Mouse (Mus musculus) cerebellum, adult 11 months (tissue): ENCODE measurements at regions not wholly inside any gene's neighbourhood (a gene's known extent, or its start where the extent isn't known, plus 50 kb on each side); places are given as distances from the start of the nearest gene placed in this dataset.

Source experiments
- DNase-seq: peaks from one replicate; pipeline ENCODE4 v3.0.0; 2022

DNA sequence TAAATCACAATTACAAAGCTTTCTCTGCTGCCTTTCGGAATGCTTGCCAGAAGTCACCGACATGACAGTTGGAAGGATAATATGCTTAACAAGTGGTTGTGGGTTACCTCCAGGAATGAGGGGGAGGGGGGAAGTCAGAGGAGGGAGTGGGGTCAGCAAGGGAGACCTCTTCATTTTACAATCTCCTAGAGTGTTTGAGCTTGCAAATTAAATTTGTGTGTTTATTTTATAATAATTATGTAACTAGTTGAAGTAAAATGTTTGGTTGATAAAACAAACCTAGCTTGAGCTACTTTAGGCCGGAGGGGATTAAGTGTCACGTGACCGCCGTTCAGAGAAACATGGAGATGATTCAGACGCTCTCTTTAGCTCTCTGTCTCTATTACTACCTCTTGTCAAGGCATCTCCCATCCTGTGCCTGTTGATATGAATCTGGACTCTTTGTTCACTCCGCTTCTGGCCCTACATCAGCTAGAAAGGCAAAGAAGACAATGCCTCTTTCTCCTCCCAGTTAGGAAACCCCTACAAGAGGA, 227.3 kb upstream of the Irx5 start:
- DNase-seq = no peak

DNA sequence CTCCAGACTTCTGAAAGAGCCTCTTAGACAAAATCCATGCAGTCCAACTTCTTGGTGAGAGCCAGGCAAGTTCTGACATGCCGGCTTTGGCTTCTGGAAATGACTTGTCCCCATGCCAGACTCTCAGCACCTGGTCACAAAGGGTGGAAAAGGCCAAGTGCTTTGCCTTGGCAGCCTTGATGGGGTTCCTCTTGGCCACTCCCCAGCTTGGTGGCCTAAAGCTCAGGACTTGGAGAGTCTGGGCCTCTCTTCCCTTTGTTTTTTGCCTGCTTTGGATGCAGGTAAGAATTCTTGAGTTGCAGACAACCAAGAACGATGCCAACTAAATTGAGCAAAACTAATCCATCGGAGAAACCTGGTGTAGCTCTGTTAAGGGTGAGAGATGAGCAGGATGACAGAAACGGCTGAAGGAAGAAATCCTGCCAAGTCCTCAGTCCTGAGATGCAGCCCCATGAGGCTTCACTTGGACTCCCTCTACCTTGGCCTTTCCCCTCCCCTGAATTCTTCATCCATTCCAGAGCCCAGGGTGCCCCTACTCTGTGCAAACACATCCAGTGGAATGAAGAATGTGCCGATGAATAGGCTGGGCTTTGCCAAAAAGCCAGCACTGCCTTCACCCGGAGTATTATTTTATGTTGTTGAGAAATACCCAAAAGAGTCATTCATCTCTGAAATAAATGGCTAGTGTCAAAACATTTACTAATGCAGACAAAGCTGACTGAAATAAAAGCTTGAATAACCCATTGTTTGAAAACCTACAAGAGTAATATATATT, 228.0 kb upstream of the Irx5 start:
- peak; percentile 6 for DNase-seq

DNA sequence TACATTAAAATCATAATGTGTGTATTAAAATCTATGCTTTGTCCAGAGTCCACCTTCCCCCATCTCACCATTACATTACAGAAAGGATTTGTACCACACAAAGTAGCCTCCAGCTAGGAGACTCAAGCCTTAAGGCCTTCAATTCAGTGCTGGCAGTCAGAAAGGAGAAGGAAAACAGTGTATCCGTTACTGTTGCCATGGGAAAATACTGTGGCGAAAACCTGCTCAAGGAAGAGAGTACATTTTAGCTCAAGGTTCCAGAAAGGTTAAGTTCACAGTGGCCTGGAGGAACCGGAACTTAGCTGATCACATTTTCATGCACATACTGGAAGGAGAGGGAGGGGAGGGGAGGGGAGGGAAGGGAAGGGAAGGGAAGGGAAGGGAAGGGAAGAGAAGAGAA, 231.8 kb upstream of the Irx5 start:
- DNase-seq = no peak

DNA sequence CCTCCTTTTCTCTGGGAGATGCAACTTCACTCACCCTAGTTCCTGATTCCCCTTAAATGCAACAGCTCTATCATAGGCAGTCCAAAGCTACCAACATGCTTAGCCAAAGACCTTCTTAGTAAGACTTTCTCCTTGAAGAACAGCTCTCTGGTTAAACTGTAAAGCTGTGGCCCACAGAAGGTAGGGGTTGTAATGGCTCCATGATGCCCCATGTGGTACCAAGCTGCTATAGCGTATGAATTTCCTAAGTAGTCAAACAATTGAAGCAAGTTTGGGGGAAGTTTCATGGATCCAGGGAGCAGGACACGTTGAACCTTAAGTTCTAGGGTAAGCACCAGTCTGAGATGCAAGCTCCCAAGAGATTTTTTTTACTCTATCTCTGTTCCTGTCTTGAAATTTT, 236.1 kb upstream of the Irx5 start:
- no peak for DNase-seq

DNA sequence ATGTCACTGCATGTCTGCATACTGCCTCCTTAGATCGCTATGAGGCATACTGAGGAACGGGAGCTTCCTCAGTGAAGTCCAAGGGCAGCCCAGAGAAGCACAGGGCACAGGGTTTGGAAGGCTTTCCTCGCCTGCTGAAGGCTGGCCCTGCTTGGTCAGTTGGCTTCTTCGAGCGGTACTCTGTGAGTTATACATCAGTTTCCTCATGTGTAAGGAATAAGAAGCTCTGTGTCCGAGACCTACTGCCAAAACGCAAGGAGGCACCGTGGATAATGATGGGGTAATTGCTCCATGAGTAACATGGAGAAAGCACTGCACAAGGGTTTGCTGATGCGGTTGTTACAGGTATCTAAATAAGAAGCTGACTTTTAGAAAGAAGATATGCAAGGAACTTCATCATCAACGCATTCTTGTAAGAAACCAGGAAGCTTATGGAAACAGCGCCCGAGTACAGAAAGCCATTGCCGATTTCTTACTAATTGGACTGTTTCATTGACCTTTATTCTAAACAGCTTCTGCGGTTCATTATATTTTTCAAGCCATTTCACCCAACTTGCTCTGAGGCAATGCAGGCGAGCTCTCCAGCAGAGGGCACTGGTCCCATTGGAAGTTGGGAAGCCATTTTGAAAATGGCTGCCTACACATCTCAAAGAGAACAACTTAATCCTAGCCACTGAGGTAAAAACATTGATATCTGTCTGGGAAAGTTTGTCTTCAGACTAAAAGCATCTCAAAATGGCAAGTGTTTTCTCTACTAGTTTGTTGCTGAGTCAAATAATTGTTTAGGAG, 241.8 kb upstream of the Irx5 start:
- no peak for DNase-seq

DNA sequence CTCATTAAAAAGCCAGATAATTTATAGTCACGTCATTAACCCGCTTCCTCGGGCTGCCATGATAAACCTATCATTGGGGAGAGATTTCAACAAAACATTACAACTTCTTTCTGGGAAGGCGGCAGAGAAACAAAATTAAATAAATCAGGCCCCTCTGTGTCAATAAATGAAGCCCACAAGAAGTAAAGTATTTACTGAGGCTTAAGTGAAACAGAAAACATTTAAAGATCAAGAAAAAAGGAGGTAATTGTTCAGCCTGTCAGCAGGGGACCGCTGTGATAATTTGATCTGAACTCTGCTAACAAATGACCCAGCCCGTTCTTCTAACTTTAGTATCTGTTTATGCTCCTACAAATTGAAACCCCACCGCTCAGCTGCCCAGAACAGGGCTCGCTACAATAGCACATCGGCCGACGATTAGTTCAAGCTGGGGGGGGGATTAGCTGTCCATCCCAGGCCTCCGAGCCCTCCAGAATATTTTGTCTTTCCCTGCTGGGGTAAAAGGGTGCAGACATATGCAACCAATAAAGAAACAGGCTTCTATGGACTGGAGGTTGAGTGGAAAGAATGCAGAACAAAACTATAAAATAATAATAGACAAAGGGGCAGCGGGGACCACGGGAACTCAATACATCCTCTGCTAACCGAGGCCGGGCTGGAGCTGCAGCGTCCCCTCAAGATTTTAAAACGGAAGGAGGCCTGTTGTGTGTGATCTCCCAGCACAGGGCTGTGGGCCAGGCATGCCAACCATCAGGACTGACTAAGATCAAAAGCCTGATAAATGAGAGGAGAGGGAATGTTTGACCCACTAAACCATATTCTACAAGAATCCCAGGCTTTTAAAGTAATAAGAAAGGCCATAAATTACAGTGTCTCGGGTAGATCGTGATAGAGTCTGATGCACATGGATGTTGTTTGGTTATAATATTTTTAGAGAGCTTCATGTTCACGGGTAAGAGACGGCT, 242.8 kb upstream of the Irx5 start:
- no peak for DNase-seq

DNA sequence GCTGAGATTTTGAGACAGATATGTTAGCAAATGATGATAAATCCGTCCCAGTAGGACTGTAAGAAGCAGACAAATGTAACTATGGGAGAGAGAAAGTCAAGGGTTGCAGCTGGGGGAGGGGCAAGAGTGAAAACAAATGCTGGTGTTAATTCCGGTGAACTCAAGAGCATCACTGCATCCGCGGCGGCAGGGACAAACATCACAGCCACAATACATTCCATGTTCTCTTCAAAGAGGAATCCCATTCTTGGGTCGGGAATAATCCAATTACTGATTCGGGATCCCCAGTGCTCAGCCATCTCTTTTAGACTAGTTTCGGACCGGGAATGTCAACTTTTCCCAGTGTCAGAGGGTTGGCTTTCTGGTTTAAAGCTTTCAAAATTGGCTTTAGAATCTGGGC, 243.5 kb upstream of the Irx5 start:
- no peak for DNase-seq

DNA sequence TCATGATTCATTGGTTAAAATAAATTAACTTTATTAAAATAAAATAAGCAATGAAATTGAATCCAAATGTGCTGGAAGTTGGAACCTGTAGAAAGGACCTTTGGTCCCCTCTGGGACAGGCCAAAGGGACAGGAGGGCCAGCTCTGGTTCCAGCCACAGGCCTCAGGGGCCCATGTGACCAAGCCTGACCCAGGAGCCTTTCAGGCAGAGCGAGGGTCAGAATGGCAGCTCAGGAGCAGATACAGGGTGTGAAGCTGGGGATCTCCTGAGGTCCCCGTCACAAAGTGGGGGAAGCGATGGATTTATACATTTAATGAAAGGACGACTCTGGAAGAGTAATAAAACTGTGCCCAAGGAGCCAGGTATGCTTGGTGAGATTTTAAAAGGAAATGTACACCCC, 244.0 kb upstream of the Irx5 start:
- DNase-seq = no peak

DNA sequence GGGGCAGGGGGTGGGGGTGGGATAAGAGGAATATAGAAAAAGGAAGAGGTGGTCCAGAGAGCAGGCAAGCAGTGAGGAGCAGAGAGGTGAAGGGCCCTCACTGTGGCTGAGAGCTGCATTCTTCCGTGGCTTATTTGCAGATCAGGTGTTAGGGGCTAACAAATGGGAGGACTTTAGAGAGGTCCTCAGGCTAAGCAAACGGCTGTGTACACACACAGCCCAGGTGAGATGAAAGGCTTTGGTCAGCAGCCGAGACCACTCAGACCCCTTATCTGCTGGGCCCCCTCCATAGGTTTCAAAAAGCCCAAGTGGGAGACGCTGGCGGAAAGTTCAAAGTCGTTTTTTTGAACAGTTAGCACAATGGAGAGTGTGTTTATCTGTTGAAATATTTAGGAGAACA, 252.9 kb upstream of the Irx5 start:
- DNase-seq = no peak

DNA sequence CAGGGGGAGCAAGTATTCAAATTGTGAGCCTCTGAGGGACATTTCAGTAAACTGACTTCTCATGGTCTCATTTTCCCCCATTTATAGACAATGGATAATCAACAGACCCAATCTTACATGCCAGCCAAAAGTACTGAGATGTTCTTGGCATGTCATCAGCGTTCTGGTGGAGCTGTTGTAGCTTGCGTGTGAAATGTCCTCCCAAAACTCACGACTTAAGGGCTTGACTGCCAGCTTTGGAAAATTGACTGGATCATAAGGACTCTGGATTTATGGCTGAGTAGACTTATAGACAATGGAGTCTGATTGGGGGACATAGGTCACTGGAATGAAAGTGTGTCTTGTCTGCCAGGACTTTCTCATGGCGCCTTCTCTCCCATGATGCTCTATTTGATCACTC, 254.9 kb upstream of the Irx5 start:
- DNase-seq = no peak

DNA sequence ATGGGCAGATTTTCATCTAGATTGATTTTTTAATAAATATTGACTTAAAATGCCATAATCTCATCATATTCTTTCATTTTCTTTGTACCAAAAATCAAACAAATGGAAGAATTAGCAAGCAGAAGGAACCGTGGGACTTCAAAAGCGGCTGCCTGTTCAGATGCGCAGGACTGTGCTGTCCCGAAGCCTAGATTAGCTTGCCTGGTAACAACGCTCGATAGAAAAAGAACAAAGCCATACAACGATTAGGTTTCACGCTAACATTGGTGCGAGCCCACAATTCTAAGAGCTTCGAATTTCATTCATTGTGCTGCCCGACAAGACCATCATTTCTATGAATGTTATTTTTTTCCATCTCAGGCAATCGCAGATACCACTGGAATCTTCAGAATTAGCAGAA, 262.1 kb upstream of the Irx5 start:
- no peak for DNase-seq

DNA sequence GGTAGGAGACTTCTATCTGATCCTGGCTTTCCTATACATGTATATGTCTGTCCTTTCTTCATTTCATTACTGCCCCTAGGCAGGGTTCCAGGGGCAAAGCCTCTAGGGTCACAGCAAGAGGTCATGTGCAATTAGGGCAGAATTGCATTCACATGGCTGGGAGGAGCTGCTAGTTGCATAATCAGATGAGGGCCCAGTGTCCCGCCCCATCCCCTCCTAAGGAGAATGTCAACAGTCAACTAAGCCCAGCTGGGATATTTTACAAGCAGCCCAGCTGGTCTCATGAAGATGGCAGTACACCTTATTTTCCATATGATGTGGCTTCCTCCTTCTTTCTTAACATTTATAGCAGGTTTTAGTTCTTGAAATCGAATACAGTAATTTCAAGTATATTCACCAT, 273.3 kb upstream of the Irx5 start:
- DNase-seq = no peak

DNA sequence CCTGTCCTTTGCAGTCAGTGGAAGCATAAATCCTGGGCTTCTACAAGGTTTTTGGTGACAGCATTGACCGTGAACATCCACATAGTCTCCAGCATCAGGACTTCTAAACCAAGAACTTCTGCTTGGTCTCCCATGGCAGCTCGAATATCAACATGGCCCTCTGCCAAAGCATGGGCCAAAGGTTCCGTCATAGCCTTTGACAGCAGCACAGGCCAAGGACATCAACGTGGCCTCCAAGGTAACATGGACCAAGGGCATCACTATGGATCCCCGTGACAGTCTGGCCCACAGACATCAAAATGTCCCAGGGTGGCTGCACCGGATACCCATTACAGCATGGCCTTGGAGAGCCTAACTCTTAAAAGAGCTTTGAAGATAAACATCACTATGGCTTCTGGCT, 275.5 kb upstream of the Irx5 start:
- DNase-seq = no peak

DNA sequence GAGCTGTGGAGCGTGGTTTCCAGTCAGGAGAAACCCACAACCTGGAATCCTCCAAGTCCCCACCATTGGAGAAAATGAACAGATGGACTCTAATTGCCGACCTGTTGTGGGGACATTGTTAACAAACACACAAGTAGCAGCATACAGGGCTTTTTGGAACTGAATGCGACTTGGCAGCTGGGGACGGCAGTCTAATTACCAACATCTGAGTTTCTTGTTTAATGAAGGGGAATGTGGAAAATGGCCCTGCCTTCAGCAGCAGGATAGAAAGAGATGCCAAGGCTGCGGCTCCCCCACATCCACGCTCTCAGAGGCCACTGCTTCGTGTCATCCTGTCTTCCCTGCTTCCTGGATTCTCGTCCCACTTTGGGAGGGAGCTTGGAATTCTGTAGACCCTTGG, 276.6 kb upstream of the Irx5 start:
- no peak for DNase-seq

DNA sequence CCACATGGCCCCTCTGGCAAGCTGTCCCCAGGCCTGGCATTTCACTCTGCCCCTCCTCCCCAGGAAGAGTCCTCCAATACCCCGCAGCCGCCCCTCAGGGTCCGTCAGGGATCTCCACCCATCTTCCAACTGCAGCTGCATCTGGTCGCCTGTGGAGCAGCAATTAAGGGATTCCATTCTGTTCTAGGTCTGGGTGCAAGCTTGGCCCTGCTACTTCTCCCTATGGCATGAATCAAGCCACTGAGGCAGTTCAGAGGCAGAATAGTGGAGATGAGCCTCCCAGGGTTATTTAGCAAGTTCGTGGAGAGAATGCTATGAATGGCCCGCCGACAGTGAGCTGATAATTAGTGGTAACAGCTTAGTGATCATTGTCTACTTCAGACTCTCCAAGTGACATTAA, 275.7 kb upstream of the Irx3 start:
- DNase-seq = no peak

DNA sequence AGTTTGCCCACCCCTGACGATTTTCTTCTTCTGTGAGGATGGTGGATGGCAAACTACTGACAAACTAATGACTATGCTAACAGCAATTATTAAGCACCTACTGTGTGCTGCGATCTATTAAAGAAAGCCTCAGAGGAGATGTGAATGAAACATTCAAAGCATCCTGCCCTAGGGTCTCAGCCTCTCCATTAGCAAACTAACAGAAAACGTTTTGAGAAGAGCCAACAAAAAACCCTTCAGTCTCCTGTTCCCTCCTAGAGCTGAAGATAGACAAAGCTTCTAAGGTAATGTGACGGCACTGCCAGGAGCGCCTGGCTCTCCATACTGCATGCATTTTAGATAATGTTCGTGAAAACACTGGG, 270.4 kb upstream of the Irx3 start:
- DNase-seq = no peak

DNA sequence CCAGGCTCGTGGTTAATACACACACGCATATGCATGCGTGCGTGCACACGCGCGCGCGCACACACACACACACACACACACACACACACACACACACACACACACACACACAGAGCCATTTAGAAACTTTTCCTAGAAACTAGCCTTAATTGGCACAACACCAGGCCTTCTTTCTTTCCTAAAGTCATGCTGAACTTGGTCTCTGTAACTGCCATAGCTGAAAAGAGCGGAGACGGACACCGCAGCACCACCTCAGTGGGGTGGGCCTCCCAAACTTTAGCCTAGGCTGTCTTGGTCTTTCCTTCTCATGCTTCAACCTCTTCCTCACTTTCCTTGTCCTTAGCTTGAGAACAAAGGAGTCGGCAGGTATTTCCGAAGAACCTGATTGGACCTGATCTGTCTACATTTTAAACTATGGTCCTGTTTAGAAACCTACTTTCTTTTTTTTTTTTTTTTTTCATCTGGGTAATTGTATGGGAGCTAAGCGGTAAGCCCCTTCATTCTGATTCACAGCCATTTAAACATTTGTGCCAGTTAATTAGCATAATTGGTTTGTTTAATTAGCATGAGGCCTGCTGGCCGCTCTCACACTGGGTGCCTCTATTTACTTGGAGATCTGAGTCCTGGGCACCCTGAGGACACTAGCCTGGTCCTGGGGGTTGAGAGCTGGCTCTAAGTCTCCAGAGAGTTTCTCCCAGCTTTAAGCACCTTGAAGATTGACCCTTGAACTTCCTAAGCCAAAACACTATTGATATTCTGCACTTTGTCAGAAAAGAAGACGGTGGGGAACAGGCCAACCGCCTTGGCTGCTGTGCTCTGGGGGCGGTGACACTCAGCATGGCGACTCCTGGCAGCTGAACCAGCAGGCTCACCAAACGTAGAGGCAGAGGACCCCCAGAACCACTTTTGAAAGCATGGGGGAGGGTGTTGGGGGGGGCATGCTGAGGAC, 269.7 kb upstream of the Irx3 start:
- DNase-seq = no peak

DNA sequence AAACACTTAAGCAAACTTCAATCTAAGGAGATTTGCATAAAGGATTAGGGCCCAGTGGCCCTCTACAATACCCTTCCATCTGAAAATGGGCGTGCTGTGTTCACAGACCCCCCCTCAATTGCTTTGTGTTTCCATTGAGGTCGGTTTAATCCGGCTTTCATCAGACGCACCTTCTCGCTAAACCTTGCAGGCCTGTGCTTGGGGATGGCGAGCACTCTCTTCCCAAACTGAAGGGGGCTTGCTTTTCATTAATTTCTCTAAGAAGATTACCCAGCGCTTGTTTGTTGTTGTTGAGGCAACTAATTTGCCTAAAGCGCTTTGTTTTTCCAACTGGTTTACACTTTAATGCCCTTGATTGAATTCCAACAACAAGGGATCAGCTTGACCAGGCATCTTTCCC, 268.8 kb upstream of the Irx3 start:
- no peak for DNase-seq

DNA sequence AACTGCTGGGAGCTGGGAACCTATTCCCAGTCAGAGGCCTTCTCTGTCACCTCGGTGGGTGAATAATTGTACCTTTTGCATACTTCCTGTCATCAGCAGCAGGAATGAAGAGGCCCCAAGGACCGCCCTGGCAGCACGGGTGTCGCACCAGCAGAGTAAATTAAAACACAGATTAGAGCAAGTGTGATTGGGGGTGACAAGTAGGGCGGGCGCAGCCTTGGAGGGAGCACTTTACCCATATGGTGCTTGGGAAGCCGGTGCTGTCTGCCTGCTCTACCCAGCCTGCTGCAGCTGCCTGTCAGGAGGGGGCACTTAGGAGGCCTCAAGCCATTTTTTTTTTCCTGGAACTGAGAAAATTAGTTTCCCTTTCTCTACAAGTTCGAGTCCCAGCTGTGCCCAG, 264.6 kb upstream of the Irx3 start:
- DNase-seq = no peak

DNA sequence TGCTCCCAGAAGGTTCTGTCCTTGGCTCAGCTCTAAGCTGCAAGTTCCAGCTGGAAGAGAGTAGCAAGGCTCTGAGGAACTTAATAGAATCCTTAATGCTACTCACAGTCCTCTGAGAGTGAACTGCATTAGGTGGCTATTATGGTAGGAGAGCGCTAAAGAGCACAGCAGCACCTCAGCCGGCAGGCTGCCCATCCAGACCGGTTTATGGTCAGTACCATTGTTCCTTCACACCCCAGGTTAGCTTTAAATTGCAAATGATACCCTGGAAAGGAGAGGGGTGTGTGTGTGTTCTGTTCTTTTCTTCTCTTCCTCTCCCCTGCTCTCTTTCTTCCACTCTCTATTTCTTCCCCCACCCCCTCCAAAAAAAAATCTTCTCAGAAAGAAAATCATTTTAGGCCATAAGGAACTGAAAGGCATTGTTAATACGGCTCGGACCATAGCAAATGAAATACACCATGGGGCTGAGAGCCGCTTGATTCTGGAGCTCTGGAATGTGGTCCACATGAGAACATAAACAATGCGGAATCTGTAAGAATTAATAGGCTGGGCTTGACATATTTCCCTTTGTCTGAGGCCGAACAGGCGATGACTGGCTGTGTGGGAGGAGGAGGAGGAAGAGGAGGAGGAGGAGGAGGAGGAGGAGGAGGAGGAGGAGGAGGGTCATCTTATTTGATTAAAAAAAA, 263.8 kb upstream of the Irx3 start:
- DNase-seq = no peak

DNA sequence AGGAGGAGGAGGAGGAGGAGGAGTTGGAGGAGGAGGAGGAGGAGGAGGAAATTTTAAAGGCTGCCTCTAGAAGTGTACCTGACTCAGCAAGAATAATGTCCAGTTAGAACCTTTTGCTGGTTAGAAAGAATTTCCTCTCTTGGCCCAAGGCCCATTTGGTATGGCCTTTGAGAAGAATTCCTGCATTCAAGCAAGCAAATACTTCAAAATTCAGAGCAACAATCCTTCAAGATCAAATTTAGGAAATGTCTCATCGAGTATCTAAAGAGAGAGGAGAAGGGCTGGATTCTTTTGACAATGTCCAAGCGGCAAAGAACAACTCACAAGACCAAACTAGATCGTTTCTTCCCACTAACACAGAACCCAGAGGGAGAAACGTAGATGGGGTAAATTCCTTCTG, 263.1 kb upstream of the Irx3 start:
- no peak for DNase-seq
